Mouse (Mus musculus): ENCODE data around the gene Vkorc1l1.

The Vkorc1l1 gene

DNA sequence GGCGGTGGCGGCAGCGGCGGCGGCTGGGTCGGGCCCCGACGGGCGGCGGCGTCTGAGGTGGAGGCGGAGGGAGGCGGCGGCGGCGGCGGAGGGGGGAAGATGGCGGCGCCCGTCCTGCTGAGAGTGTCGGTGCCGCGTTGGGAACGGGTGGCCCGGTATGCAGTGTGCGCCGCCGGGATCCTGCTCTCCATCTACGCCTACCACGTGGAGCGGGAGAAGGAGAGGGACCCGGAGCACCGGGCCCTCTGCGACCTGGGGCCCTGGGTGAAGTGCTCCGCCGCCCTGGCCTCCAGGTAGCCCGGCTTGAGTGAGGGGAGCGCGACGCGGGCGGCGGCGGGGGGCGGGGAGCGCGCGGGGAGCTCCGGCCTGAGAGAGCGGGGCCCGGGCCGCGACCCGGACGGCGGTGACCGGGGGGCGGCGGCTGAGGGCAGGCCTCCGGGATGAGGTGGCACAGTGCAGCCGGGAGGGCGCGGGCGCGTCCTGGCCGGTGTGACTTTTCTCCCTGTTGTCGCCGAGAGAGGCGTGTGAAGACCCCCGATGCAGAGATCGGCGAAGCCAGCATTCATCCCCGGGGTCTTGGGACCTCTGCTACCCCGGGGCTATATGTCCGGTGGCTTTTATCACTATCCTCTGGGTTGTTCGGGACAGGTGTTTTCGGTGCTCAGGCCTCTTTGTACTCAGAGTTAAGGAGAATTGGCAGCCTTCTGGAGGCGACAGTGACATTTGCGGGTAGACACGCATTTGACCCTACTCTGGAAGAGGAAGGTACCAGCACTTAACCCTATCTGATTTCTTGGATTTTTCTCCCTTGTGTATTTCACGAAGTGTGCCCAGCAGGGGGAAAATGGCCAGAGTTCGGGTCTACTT is 536 bp downstream of the Vkorc1l1 start:
- peak; percentile 25 for DNase-seq (ENCODE audit: low spot score)

DNA sequence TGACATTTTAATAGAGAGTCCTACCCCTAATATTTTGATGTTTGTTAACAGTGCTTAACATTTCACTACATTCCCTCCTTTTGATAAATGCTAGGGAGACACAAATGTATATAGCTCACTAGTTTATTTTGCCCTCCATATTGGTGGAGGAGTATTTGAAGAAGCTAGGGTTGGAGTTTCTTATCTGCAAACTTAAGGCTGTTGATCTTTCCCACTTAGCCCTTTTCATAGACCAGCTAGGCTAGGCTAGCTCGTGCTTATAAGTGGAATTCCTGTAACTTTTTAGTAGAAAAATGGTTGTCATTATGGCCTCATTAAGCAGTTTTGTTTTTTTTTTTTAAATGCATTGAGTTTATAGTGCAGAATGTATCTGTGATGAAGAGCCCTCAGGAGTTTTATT is 1.6 kb downstream of the Vkorc1l1 start:
- DNase-seq (ENCODE audit: low spot score) = no peak

DNA sequence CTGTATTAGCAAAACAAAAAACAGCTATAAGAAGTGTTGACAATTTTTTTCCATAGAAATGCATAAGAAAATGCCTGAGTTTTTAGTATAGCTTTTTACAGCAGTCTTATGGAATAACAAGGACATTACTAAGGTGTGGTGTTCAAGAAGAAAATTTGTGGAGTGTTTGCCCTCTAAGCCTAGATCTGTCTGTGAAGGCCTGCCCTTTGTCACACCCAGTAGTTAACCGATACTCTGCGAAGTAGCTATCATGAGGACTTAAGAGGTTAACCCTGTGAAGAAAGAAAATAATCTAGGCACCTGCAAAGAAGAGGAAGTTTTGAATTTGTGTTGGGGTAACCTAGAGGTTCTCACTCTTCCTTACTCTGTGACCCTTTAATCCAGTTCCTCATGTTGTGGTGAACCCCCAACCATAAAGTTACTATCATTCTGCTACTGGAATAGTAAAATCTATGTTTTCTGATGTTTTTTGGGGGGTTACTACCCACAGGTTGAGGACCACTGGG is 5.8 kb downstream of the Vkorc1l1 start:
- DNase-seq (ENCODE audit: low spot score) = no peak

DNA sequence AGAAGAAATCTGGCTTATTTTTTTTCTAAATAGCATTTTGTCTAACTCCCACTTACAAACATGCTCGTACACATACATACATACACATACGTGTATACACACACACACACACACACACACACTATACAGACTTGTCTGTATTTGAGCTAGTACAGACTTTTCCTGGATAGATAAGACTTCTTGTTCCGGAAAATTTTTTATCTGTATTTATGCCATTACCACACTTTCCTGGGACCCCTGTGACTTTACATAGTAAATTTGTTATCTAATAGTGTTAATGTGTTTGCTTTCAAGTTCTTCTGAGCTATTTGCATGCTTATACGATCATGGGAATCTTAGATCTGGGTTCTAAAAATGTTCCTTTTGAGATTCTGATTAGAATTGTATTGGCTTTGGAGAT is 10.4 kb downstream of the Vkorc1l1 start:
- no peak for DNase-seq (ENCODE audit: low spot score)

DNA sequence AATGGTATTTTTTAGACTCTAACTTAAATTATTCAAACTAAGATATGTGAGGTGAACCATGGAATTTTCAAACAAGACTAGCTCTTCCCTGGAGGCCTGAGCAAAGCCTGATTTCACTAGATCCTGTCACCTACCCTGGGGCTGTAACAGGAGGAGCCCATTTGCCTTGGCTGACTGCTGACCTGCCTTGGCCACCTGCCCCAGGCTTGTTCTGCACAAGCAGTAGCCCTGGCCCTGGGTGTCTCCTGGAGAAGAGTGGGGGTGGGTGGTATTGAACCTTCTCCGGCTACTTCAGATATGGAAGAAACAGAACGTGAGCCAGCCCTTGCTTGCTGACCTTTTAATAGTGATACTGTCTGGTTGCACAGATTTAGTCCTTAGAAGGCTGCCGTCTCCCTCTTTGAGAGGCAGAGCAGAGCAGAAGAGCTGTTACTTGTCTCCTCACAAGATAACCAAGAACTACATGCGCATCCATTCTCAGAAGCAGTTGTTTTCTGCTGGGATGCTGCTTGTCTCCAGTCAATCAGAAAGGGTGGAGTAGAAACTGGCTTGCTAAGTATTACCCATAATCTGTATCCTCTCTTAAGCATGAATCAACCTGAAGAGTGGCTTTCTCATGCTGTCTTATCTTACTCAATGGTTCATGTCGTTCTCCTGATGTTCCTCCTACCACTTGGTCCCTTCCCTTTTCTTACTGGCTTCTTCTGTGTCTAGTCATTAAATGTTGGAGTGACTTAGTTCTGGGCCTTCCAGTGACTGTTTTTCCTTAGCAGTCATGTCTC is 12.9 kb downstream of the Vkorc1l1 start:
- no peak for DNase-seq (ENCODE audit: low spot score)

GRCm38 (mm10) chr5:129955792-129956191 is 14.0 kb downstream of the Vkorc1l1 start:
- no peak for DNase-seq (ENCODE audit: low spot score)

GRCm38 (mm10) chr5:129963224-129963623 is 21.5 kb downstream of the Vkorc1l1 start:
- DNase-seq (ENCODE audit: low spot score) = no peak

GRCm38 (mm10) chr5:129966448-129966847 is 24.7 kb downstream of the Vkorc1l1 start:
- DNase-seq (ENCODE audit: low spot score) = no peak

- no peak for DNase-seq (ENCODE audit: low spot score)
Measured at GRCm38 (mm10) chr5:129968417-129968816, 26.6 kb downstream of the Vkorc1l1 start.

GRCm38 (mm10) chr5:129971491-129971890 is 29.7 kb downstream of the Vkorc1l1 start:
- DNase-seq (ENCODE audit: low spot score) = no peak

DNA sequence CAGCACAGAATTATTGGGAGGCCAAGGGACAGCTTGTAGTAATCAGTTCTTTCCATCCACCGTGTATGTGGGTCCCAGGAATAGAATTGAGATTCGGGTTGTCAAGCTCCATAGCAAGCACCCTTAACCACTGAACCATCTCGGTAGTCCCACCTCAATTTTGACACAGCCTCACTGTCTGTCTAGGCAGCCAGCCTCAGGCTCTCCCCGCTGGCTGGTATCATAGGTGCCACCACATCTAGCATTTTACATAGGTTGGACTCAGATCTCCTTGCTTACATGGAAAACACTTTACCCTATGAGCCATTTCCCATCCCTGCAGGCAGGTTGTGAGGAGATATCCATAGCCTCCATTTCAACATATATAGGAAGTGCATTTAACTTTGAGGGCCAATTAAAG is 32.6 kb downstream of the Vkorc1l1 start:
- DNase-seq (ENCODE audit: low spot score) = no peak

- no peak for DNase-seq (ENCODE audit: low spot score)
Measured at GRCm38 (mm10) chr5:129974866-129975311, 33.1 kb downstream of the Vkorc1l1 start.

GRCm38 (mm10) chr5:129977768-129978167 is 36.0 kb downstream of the Vkorc1l1 start:
- DNase-seq (ENCODE audit: low spot score) = no peak

DNA sequence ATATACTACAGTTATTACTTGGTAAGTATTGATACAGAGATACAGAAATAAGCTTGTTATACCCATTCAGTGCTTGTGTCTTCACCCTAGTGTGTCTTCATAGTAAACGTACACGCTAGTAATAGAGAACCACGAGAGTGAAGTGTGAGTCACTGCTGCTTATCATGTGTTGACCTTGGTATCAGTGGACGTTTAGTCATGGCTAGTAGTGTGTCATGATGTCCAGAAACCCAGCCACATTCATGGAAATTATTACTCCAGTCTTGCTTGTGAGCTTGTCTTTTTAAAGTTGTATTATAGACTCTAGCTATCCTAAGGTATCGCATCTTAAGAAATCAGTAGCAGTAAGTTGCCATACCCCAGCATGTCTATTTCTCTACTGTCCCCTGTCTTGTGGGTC is 36.8 kb downstream of the Vkorc1l1 start:
- no peak for DNase-seq (ENCODE audit: low spot score)

DNA sequence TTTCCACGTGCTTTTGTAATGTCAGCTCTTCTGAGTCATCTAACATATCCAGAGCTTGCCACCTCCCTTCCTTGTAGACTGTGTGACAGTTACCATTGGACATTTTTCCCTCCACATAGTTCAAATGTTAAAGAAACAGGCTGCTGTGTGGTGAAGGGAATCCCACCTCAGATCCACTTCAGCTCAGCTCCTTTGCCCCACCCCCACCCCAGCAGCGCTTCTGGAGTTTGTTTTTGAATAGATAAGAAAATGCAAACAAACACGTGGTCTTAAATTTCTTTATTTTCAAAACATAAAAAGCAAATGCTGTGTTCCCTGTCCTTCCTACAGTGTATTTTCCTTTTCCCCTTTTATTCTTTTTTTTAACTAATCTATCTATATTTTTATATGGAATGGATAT is 38.4 kb downstream of the Vkorc1l1 start:
- DNase-seq (ENCODE audit: low spot score) = no peak

- no peak for DNase-seq (ENCODE audit: low spot score)
Measured at GRCm38 (mm10) chr5:129989376-129989775, 47.6 kb downstream of the Vkorc1l1 start.

DNA sequence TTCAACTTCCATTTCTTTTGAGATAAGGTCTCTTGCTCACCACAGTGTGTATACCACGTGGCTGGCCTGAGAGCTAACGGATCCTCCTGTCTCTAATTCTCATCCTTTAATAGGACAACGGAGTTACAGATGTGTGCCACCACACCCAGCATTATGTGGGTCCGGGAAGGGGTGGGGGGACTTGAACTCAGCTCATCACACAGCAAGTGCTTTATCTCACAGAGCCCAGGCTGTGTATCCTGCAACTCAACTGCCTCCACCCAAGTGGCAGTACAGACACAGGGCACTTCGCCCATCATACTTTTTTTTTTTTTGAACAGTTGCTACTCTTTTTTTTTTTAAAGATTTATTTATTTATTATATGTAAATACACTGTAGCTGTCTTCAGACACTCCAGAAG is 50.1 kb downstream of the Vkorc1l1 start:
- no peak for DNase-seq (ENCODE audit: low spot score)

- DNase-seq (ENCODE audit: low spot score) = no peak
Measured at GRCm38 (mm10) chr5:129993374-129993773, 51.6 kb downstream of the Vkorc1l1 start.

GRCm38 (mm10) chr5:129994989-129995388 is 53.2 kb downstream of the Vkorc1l1 start:
- DNase-seq (ENCODE audit: low spot score) = no peak

GRCm38 (mm10) chr5:129997700-129998099 is 55.9 kb downstream of the Vkorc1l1 start:
- DNase-seq (ENCODE audit: low spot score) = no peak

- DNase-seq (ENCODE audit: low spot score) = peak; percentile 62
Measured at GRCm38 (mm10) chr5:129999097-129999496, 57.3 kb downstream of the Vkorc1l1 start.

GRCm38 (mm10) chr5:130000735-130001134 is 59.0 kb downstream of the Vkorc1l1 start:
- peak; percentile 39 for DNase-seq (ENCODE audit: low spot score)

Measured in layer of hippocampus, adult 11-12 months (tissue).